Mouse (Mus musculus): ENCODE results near the gene Babam2. TPM values are rescaled to one million over a fixed set of nuclear protein-coding genes. Genes with fewer than 3 reads are reported as not detected.

Babam2 gene
- polyA plus RNA-seq, 1 experiment from 2014 or later = 46.2 TPM

DNA sequence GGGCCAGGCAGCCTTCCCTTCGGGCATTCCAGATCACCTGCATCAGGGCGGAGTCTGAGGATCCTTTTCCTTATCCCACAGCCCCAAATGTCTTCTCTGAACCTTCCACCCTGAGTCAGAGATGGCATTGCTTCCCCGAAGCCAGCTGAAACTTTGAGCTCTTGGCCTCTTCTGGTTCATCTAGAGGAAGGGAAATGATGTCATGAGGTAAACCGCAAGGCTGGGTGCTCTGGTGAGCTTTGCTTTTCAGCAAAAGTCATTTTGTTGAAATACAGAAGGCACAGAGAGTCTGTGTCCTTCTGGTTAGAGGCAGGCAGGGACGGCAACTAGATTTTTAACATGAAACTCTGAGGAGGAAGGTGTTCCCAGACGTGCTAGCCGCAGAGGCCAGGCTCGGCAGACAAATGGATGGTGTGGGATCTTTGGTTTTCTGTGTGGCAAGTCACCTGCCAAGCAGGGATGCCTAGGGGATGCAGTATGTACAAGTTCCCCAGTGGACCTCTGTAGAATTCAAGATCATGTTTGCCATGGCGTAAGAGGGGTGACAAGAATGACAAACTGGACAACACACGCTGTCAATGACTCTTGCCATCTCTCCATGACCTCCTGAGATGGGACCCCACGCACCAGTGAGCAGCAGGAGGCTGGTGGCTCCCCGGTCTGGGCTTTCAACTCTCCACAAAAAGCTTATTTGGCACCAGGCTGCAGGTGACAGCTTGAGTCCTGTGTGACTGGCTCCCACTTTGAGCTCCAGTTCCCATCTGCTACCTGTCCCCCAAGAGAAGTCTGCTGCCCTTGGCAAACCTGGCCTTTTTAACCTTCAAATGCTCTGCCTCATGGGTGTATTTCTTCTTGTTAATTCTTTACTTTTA is 406.9 kb downstream of the Babam2 start:
- DNase-seq (ENCODE audit: low spot score) = no peak

DNA sequence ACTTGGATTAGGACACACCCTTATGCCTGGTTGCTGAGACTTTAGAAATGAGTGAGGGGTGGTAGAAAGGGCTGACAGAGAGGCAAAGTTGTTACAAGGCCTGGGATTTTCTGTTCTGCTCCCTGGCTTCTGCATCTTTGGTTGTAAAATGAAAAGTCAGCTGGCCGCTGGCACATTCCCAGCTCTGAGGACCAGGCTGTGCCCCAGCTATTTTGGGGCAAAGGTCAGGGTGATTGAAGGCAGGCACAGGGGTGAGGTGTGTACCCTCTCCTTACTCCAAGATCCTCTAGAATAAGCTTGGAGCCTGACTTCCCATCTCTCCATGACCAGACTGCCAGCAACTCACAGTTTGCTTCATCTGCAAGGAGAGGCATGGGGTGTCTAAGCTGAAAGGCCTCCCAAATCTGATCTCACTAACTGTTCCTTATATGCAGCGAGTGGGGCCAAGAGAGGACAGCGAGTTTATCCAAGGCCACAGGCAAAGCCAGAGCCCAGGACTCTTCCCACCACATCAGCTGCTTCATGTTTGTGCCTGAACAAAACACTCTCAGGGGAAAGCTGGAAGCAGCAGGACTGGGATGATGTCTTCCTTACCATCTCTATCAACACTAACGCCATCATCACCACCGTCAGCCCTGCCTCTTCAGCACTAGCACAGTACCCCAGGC is 409.1 kb downstream of the Babam2 start:
- Histone ChIP-seq H3K4me2 (no peak overlapping the region), H3K27me3 (replicated peaks; ENCODE audit: control insufficient read depth, insufficient read depth, low read length) (no peaks in the 10 kb centered on the region), H3K4me3 (ENCODE audit: low read depth, low read length) (no peak overlapping the region), H3K27ac (ENCODE audit: low read depth, low read length) (no peak overlapping the region), H3K4me1 (replicated peaks; ENCODE audit: control insufficient read depth, insufficient read depth, low read length) (peaks cover 5% of the 10 kb centered on the region), H3K9ac (ENCODE audit: low read depth, low read length) (no peak overlapping the region), H3K36me3 (ENCODE audit: control insufficient read depth, insufficient read depth, low read length) (no peaks in the 10 kb centered on the region), H3K9me3 (ENCODE audit: control insufficient read depth, low read length) (no peaks in the 10 kb centered on the region)
- DNase-seq (ENCODE audit: low spot score) = no peak
- ATAC-seq (replicated peaks; ENCODE audit: low FRiP score) = no peak
- 80% methylated on average over 5 of the region's 5 CpGs for WGBS

More for the DNA sequence above, 406.9 kb downstream of the Babam2 start:
- H3K27me3 ChIP-seq (replicated peaks; ENCODE audit: control insufficient read depth, insufficient read depth, low read length) = no peaks in the 10 kb centered on the region
- no peak overlapping the region for H3K4me3 ChIP-seq (ENCODE audit: low read depth, low read length)
- 59% methylated on average over 12 of the region's 12 CpGs for WGBS
- no peak overlapping the region for H3K27ac ChIP-seq (ENCODE audit: low read depth, low read length)
- H3K4me2 ChIP-seq = no peak overlapping the region
- H3K9ac ChIP-seq (ENCODE audit: low read depth, low read length) = no peak overlapping the region
- peaks cover 3% of the 10 kb centered on the region; the same call in 1 of the 2 replicates for H3K4me1 ChIP-seq (replicated peaks; ENCODE audit: control insufficient read depth, insufficient read depth, low read length)
- no peaks in the 10 kb centered on the region for H3K9me3 ChIP-seq (ENCODE audit: control insufficient read depth, low read length)
- ATAC-seq (replicated peaks; ENCODE audit: low FRiP score) = no peak
- H3K36me3 ChIP-seq (ENCODE audit: control insufficient read depth, insufficient read depth, low read length) = no peaks in the 10 kb centered on the region

GRCm38 (mm10) chr5:32110651-32111050 is 413.2 kb downstream of the Babam2 start:
- H3K4me2 ChIP-seq = no peak overlapping the region
- no peaks in the 10 kb centered on the region for H3K9me3 ChIP-seq (ENCODE audit: control insufficient read depth, low read length)
- 34% methylated on average over 4 of the region's 4 CpGs for whole genome bisulfite sequencing
- no peaks in the 10 kb centered on the region for H3K36me3 ChIP-seq (ENCODE audit: control insufficient read depth, insufficient read depth, low read length)
- H3K27me3 ChIP-seq (replicated peaks; ENCODE audit: control insufficient read depth, insufficient read depth, low read length) = no peaks in the 10 kb centered on the region
- DNase-seq (ENCODE audit: low spot score) (no peak), ATAC-seq (replicated peaks; ENCODE audit: low FRiP score) (no peak)
- peaks cover 2% of the 10 kb centered on the region for H3K4me1 ChIP-seq (replicated peaks; ENCODE audit: control insufficient read depth, insufficient read depth, low read length)
- H3K27ac ChIP-seq (ENCODE audit: low read depth, low read length) = no peak overlapping the region
- no peak overlapping the region for H3K4me3 ChIP-seq (ENCODE audit: low read depth, low read length)
- H3K9ac ChIP-seq (ENCODE audit: low read depth, low read length) = no peak overlapping the region

GRCm38 (mm10) chr5:32112206-32112916 is 414.9 kb downstream of the Babam2 start:
- H3K9ac ChIP-seq (ENCODE audit: low read depth, low read length) = no peak overlapping the region
- no peaks in the 10 kb centered on the region for H3K9me3 ChIP-seq (ENCODE audit: control insufficient read depth, low read length)
- 44% methylated on average over 7 of the region's 7 CpGs for WGBS
- ATAC-seq (replicated peaks; ENCODE audit: low FRiP score) (no peak), DNase-seq (ENCODE audit: low spot score) (no peak)
- H3K4me2 ChIP-seq = no peak overlapping the region
- no peaks in the 10 kb centered on the region for H3K36me3 ChIP-seq (ENCODE audit: control insufficient read depth, insufficient read depth, low read length)
- H3K27ac ChIP-seq (ENCODE audit: low read depth, low read length) = no peak overlapping the region
- H3K27me3 ChIP-seq (replicated peaks; ENCODE audit: control insufficient read depth, insufficient read depth, low read length) = no peaks in the 10 kb centered on the region
- H3K4me3 ChIP-seq (ENCODE audit: low read depth, low read length) = no peak overlapping the region
- H3K4me1 ChIP-seq (replicated peaks; ENCODE audit: control insufficient read depth, insufficient read depth, low read length) = peaks cover 2% of the 10 kb centered on the region

GRCm38 (mm10) chr5:32120901-32121376 is 423.5 kb downstream of the Babam2 start:
- Histone ChIP-seq H3K27ac (ENCODE audit: low read depth, low read length) (no peak overlapping the region), H3K4me3 (ENCODE audit: low read depth, low read length) (no peak overlapping the region), H3K9ac (ENCODE audit: low read depth, low read length) (no peak overlapping the region), H3K9me3 (ENCODE audit: control insufficient read depth, low read length) (no peaks in the 10 kb centered on the region), H3K27me3 (replicated peaks; ENCODE audit: control insufficient read depth, insufficient read depth, low read length) (peaks cover 11% of the 10 kb centered on the region; the same call in 1 of the 2 replicates), H3K36me3 (ENCODE audit: control insufficient read depth, insufficient read depth, low read length) (no peaks in the 10 kb centered on the region), H3K4me1 (replicated peaks; ENCODE audit: control insufficient read depth, insufficient read depth, low read length) (no peaks in the 10 kb centered on the region), H3K4me2 (no peak overlapping the region)
- 52% methylated on average over 11 of the region's 11 CpGs for WGBS
- ATAC-seq (replicated peaks; ENCODE audit: low FRiP score) (no peak), DNase-seq (ENCODE audit: low spot score) (no peak)

DNA sequence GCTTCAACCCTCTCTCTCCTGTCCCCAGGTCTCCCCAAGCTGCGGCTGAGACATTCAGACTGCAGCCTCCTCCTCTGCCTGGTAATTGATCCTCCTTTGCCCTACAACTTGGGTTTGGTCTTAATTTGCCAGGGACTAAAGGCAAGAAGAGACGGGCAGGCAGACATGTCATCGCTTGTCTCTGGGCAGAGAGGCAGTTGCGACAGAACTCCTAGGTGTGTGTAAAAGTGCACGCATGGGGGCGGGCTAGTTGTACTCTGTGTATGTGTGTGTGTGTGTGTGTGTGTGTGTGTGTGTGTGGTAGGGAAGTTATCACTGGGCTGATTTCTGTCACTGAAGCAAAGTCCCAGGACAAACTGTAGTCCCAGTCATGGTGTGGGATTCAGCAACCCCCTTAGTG is 424.5 kb downstream of the Babam2 start:
- Histone ChIP-seq H3K4me2 (no peak overlapping the region), H3K27me3 (replicated peaks; ENCODE audit: control insufficient read depth, insufficient read depth, low read length) (peaks cover 11% of the 10 kb centered on the region; the same call in 1 of the 2 replicates), H3K9ac (ENCODE audit: low read depth, low read length) (no peak overlapping the region), H3K4me3 (ENCODE audit: low read depth, low read length) (no peak overlapping the region), H3K36me3 (ENCODE audit: control insufficient read depth, insufficient read depth, low read length) (no peaks in the 10 kb centered on the region), H3K27ac (ENCODE audit: low read depth, low read length) (no peak overlapping the region), H3K9me3 (ENCODE audit: control insufficient read depth, low read length) (no peaks in the 10 kb centered on the region), H3K4me1 (replicated peaks; ENCODE audit: control insufficient read depth, insufficient read depth, low read length) (no peaks in the 10 kb centered on the region)
- ATAC-seq (replicated peaks; ENCODE audit: low FRiP score) (no peak), DNase-seq (ENCODE audit: low spot score) (no peak)
- 72% methylated on average over 6 of the region's 6 CpGs for WGBS

GRCm38 (mm10) chr5:32122363-32122762 is 424.9 kb downstream of the Babam2 start:
- H3K4me2 ChIP-seq = no peak overlapping the region
- H3K27ac ChIP-seq (ENCODE audit: low read depth, low read length) = no peak overlapping the region
- no peak for ATAC-seq (replicated peaks; ENCODE audit: low FRiP score)
- no peaks in the 10 kb centered on the region for H3K36me3 ChIP-seq (ENCODE audit: control insufficient read depth, insufficient read depth, low read length)
- no peaks in the 10 kb centered on the region for H3K9me3 ChIP-seq (ENCODE audit: control insufficient read depth, low read length)
- DNase-seq (ENCODE audit: low spot score) = no peak
- no peak overlapping the region for H3K4me3 ChIP-seq (ENCODE audit: low read depth, low read length)
- H3K4me1 ChIP-seq (replicated peaks; ENCODE audit: control insufficient read depth, insufficient read depth, low read length) = no peaks in the 10 kb centered on the region
- 40% methylated on average over 5 of the region's 5 CpGs for WGBS
- no peak overlapping the region for H3K9ac ChIP-seq (ENCODE audit: low read depth, low read length)
- H3K27me3 ChIP-seq (replicated peaks; ENCODE audit: control insufficient read depth, insufficient read depth, low read length) = peaks cover 11% of the 10 kb centered on the region; the same call in 1 of the 2 replicates

GRCm38 (mm10) chr5:32124957-32125356 is 427.5 kb downstream of the Babam2 start:
- H3K9ac ChIP-seq (ENCODE audit: low read depth, low read length) = no peak overlapping the region
- H3K27me3 ChIP-seq (replicated peaks; ENCODE audit: control insufficient read depth, insufficient read depth, low read length) = peaks cover 19% of the 10 kb centered on the region; the same call in 1 of the 2 replicates
- ATAC-seq (replicated peaks; ENCODE audit: low FRiP score) (no peak), DNase-seq (ENCODE audit: low spot score) (no peak)
- H3K4me2 ChIP-seq = no peak overlapping the region
- 87% methylated on average over 6 of the region's 6 CpGs for WGBS
- H3K4me1 ChIP-seq (replicated peaks; ENCODE audit: control insufficient read depth, insufficient read depth, low read length) = no peaks in the 10 kb centered on the region
- H3K36me3 ChIP-seq (ENCODE audit: control insufficient read depth, insufficient read depth, low read length) = no peaks in the 10 kb centered on the region
- no peaks in the 10 kb centered on the region for H3K9me3 ChIP-seq (ENCODE audit: control insufficient read depth, low read length)
- no peak overlapping the region for H3K4me3 ChIP-seq (ENCODE audit: low read depth, low read length)
- no peak overlapping the region for H3K27ac ChIP-seq (ENCODE audit: low read depth, low read length)

Data from liver, embryonic 11.5 days (tissue).